Mouse (Mus musculus): ENCODE measurements around the gene Sgpp1.

DNA sequence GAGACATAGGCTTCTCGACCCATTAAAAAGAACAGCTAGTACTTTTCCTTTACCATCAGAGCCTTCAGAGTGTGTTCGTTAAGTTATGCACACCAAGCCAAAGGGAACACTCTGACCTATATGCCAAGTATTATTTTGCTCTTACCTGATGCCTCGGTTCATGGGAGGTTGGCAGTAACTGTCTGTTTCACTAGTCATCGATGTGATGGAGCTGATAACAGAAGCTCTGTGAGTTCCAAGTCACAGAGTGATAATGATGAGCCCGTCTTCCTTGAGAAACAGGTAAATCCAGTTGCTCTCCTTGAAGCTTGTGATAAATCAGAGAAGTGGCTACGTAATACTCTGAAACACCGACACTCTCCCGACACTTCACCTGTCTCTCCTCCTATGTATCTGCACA, 18.2 kb upstream of the Sgpp1 start:
- TF ChIP-seq POLR2A (IDR thresholded peaks at IDR 0.05; ENCODE audit: low read depth, low read length), result no peak
- no peak for TF ChIP-seq CTCF (IDR thresholded peaks at IDR 0.05; ENCODE audit: extremely low read depth, insufficient read depth, insufficient read length, insufficient replicate concordance)

Measured in spleen, adult 2 months (tissue).